Mouse (Mus musculus): Measurements from ENCODE around the gene Stat6.
A peak's percentile ranks its signal among the peaks of the same experiment; 100 is the strongest.
"Not testable (repeated sequence)": the region's sequence is repeated elsewhere in the genome, so short reads cannot be mapped to it uniquely, and the experiment has no call there.

Stat6 gene

DNA sequence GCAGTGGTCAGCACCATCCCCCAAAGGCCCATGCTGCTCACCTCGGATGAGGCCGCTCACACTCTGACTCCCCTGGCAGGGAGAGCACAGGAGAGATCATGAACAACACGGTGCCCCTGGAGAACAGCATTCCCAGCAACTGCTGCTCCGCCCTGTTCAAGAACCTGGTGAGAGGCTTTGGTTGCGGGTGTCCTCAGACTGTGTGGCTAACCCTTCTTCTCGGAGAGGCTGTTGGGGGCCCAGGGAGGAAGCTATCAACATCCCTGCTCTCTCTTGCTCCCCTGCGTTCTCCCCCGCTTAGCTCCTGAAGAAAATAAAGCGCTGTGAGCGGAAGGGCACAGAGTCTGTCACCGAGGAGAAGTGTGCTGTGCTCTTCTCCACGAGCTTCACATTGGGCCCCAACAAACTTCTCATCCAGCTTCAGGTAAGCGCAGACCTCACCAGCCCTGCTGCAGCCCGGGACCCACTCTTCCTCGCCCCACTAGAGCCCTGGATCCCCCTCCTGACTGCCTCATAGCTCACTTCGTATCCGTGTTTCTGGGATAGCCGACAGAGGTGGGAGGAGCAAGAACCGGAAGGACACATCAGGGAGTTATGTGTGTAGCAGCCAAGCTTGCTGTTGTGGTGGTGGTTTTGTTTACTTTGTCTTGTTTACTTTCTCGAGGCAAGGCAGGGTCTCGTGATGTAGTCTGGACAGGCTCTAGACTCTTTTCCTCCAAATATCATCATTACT is 10.3 kb downstream of the Stat6 start:
- no peak for DNase-seq

DNA sequence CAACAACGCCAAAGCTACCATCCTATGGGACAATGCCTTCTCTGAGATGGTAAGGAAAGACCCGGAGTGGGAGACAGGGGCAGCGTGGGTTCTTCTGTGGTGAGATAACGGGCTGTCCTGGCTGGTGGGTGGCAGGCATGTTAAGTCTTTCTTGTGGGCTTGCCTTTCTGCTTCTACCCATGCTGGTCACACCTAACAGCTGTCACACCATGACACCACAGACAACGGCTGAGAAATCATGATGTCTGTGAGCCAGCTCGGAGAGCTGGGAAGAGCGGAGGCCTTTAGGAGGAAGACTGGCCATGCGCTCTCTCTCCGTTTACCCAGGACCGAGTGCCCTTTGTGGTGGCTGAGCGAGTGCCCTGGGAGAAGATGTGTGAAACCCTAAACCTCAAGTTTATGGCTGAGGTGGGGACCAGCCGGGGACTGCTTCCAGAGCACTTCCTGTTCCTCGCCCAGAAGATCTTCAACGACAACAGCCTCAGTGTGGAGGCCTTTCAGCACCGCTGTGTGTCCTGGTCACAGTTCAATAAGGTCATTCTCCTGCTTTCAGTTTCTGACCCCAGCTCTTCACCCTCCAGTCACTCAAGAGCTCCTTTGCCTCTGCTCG is 12.3 kb downstream of the Stat6 start:
- no peak for DNase-seq

DNA sequence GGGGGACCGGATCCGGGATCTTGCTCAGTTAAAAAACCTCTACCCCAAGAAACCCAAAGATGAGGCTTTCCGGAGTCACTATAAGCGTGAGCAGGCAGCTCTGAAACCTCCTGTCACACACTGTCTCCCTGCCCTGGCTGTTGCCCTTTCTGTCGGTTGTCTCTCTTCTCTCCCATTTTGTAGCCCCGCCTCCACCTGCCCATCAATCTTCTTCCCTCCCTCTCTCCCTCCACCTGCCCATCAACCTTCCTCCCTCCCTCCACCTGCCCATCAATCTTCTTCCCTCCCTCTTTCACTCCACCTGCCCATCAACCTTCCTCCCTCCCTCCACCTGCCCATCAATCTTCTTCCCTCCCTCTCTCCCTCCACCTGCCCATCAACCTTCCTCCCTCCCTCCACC is 14.8 kb downstream of the Stat6 start:
- not testable (repeated sequence) for DNase-seq

DNA sequence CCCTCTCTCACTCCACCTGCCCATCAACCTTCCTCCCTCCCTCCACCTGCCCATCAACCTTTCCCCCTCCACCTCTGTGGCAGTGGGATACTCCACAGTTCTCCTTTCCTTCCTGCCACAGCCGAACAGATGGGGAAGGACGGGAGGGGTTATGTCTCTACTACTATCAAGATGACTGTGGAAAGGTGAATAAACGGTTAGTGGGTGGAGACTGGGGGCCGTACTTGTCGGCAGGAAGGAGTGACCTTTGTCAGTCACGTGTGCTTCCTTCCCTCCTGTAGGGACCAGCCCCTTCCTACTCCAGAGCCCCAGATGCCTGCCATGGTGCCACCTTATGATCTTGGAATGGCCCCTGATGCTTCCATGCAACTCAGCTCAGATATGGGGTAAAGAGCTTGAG is 15.3 kb downstream of the Stat6 start:
- DNase-seq: no peak

DNA sequence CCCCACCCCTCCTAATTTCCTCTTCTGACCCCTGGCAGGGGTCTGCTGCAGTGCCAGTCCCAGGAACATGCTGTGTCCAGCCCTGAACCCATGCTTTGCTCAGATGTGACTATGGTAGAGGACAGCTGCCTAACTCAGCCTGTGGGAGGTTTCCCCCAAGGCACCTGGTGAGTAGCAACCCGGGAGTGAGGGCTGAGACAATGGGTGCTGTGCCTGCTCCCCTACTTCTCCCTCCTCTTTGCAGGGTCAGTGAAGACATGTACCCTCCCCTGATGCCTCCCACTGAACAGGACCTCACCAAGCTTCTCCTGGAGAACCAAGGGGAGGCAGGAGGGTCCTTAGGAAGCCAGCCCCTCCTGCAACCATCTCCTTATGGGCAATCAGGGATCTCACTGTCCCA is 16.8 kb downstream of the Stat6 start:
- no peak for DNase-seq

DNA sequence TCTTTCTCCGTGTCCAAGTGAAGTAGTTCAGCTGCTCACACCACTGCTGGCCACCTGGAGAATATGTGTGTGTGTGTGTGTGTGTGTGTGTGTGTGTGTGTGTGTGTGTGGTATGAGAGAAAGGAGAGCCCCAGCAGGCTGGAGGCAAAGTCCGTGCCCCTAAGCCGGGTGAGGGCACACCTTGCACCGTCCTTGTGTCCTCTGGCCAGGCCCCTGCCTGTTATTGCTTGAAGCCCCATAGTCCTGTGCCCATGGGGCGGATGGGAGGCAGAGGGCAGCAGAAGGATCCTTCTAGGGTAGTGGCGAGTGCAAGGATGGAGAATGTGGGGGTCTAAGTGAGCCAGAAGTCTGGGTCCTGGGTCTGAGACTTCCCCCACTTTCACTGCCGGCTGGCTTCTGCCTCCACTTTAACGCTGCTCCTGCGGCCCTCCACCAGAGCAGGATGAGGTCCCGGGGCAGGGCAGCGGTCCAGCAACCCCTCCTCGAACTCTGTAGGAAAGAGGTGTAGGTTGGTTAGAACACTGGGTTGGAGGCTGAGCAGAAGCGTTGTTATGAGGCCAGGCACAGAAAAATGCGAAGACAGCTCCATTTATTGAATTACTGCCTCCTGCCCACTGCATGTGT is 18.6 kb downstream of the Stat6 start:
- no peak for DNase-seq

DNA sequence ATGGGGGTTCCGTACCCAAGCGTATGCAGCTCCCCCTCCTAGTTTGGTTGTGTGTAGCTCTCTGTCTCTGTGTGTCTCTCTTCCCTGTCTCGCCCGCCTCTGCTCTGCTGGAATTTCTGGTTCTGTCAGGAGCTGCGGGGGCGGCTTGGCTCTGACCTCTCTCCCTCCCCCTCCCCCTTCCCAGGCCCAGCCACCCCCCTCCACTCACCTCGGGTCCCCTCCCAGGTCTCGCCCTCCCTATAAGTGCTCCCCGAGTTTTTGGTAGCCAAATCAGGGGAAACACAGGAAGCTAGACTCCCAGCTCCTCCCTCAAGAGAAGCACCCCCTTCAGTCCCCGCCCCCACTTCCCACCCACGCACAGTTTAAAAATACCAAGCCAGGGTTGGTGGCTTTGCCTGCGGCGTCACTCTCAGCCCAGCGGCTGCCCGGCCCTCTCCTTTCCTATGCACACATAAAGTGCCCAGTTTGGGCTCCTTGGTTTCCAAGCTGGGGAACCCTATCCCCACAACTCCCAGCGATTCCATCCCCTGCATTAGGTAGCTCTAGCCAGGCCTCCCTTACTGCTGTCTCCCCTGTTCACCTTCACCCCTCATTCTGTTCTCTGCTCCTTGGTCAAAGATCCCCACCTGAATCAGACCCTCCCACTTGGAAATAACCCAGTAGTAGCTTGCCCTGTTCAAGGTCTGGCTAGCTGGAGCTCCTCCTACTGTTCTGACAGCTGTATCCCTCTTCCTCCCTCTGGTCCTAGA is 19.3 kb downstream of the Stat6 start:
- DNase-seq: peak; percentile 74

DNA sequence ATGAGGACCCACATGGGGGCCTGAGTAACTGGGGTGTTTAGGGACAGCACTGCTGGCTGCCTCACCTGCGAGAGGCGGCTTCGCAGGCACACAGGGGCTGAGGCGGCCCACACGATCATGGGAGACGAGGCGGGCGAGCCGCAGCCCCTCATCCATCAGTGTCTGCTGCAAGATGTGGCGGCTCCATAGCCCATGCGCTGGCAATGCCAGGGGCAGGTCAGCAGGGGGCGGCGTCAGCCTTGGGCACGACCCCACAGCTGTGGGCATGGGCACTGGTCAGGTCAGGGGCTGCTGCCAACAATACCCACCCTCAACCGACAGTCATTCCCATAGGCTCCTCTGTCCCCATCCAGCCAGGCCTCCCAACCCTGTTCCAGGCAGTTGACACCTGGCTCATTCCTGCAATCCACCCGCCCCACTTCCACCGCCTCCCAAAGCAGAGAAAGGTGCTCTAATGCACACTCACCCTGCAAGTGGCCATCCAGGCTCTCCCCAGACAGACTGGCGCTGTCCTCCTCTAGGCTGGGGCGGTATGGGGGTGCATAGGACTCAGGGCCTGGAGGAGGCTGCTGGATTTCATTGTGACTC is 20.0 kb downstream of the Stat6 start:
- DNase-seq: no peak

DNA sequence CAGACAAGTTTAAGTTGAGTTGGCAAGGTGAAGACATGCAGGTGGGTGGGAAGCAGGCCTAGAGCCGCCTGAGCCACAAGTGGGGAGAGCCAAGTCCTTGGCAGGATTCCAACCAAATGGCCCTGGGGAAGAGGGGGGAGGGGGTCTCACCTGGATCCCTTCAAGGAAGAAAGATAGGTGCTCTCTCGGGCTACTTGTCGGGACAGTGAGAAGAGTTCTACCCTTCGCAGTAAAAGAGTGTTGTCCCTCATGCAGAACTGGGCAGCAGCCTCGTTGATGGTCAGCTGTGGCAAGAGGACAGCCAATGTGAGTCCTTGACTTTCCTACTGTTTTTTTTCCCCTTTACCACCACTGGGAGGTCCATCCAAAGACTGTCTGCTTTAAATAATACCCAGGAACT is 20.8 kb downstream of the Stat6 start:
- DNase-seq: no peak

DNA sequence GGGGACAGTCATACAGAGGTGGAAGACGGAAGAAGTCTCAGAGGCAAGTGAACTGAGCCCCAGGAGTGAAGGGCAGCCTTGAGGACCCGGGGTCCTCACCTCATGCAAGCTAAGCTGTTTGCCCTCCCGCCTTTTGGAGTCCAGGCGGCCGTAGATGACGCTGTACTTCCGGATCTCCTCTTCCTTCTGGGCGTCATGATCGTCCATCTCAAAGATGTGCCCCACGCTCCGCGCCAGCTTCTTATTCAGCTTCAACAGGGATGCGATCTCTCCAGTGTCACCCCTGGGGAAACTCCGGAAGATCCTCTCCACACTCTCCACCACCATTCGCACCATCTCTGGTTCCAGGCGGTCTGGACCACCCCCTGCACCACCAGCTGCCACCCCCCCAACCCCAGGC is 21.4 kb downstream of the Stat6 start:
- no peak for DNase-seq

DNA sequence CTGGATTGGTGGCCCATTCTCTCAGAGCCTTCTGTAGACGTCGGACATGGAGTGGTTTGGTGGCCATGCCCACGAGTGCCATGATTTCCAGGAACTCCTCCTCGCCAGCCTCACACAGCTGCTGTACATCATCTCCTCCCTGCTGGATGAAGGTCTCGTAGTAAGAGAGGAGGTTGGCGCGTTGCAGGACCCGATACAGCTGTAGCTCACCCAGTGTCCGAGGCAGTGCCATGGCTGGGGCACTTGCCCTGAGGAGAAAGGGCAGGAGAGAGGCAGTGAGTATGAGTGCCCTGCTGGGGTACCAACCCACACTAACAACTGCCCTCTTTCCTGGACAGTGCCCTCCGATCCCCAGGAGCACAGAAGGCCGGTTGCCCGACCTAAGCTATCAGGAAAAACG is 22.1 kb downstream of the Stat6 start:
- DNase-seq: no peak

DNA sequence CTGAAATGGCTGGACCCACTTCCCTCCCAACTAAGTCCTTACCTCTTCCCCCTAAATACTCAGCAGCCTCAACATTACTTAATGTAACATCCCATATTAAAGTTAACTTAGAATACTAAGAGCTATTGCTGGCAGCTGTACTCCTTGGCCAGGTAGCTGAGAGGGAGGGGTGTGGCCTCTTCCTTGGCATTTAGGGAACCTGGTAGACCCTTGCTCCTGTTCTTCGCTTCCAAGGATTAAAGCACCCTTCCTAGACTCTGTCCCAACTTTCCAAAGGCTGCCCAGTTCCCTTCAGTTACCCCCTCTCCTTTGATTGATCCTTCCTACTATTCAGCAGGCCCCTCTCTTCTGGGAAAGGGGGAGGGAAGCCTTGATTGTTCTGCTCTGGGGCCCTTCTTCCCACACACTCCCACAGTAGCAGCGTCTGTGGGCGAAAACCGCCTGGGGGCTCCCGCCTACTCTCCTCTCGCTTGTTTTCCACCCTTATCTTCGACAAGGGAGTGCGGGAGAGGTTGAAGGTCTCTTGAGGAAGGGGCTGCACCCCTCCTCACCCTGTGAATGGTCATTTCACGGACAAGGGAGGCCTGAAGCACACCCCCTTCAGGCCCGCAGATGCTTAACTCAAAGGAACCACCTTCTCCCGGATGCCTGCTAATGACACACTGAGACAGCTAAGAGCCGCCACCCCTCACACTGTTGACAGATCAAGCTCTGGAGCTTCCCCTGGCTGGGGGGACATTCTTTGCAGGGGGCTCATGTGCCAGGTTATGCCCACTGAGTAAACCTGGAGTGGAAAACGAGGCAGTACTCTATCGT is 22.8 kb downstream of the Stat6 start:
- no peak for DNase-seq

DNA sequence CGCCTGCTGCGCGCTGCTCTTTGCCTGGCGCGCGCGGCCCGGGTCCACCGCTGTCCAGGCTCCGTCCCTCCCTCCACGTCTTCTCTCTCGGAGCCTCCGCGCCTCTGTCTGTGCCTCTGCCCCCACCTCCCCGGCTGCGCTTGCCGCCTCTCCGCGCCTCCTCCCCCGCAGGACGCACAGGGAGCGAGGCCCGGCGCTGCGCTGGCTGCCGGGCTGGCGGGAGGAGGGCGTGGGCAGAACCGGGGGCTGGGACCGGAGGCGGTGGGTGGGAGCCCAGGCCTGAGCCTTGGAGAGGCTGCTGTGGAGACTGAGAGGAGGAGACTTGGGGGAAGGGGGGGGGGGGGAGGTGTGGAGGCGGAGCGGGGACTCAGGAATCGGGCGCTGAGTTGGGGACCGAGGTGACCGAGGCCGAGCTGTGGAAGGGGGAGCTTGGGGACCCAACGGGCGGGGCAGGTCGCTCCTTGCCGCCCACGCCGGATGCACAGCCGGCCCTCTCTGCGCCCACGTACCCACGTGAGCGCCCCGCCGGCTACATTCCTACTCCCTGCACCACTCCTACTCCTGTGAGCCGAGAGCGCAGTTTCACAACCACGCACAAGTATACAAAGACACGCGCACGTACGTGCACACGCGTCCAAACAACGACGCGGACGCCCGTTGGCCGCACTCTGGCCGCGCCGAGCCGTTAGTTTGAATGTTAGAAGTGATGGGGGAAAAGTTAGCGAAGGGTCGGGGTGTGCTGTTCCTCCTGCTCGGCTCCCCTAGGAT is 23.9 kb downstream of the Stat6 start, which contains the start of gene Nemp1:
Gene Nemp1, plus strand, starts transcription at position 401 of the 768 bp plus-strand sequence.
- peak; percentile 83 for DNase-seq

DNA sequence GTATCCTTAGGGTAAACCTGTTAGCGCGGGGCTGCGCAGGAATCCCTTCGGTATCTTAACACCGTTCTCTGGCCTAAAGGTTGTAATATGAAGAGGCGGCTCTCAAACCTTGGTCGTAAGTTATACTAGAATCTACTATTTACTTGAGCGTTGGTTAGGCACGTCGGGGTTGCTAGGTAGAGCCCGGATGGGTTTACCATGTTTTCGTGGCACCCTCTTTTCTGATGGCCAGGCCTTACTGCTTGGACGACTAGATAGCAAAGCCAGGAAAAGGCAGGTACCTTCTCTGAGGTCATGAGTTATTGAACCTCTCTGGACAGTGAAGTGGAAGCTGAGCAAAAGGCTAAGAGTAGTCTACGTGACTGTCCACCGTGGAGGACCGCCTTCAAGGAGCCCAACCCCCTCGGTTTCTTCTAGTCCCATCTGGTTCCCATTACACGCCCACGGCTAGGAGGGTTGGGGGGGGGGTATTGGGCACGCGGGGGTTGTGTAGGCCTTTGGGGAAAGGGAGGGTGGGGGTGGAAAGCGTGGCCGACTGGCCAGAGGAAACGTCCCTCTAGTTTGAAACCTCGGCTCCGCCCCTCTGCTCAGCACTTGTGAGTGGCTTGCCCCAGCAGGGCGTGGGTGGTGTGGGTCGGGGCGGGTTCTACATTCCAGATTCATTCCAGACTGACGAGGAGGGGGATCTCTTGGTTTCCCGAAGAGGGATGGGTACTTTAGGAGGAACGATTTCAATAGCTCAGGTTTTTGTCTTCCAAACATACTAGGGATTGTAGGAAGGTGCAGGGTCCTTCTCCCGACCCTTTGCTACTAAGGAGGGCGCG is 24.7 kb downstream of the Stat6 start:
- DNase-seq: peak; percentile 77

DNA sequence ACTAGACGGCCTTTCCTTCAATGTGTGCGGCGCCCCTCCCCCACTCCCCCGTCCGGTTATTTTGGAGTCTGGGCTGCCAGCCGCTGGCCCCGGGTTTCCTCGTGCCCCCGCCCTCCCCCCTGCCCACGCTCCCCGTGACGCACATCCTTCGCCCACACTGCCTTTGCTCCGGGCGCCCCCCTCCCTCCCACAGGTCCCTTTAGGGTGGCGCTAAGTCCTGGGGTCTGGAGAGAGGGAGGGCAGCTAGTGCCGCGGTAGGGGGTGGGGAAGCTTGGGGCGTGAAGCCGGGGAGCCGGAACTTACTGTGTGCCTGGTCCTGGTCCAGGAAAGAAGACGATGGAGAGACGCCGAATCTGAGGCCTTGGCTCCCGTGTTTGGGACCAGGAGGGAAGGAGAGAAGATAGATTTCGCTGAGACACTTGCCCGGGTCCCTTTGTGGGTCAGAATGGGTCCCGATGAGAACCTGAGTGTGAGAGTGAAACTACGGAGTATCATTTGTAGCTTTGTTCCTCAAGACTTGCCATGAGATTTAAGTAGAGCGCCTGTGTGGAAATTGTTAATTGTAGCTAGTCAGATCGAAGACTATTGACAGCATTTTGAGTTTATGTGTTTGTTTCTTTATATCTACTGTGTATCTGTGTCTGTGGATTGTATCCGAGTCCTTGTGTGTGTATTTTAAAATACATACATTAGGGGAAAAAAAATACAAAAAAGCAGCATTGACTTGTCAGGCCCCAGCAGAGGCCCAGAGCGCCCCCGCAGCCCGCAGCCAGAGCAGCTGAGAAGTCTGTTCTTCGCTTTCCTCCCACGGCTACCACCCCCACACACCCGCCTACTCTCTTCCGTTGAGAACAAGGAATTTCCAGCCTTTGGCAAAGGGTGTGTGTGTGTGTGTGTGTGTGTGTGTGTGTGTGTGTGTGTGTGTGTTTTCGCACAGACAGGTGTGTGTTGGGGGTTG is 25.6 kb downstream of the Stat6 start, which contains the start of gene Nab2:
Gene Nab2, minus strand, starts transcription at position 476 of the 958 bp plus-strand sequence.
- DNase-seq: peak; percentile 90

DNA sequence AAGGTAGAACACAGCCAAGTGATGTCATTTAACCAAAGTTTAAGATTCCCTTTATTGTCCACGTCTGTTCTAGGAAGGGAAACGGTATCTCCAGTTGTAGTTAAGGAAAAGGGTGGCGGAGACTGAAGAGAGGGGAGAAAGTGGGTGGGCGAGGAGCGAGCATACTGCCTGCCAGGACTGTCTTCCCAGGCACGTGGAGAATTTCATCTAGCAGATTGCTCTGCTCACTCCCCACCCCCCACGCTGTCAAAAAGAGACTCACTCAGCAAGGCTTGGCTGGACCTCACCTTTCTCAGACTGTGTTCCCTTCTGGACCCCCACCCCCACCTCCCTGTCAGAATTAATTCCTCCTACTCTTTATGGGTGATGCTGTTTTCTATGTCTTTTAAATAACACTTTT is 26.4 kb downstream of the Stat6 start:
- DNase-seq: peak; percentile 70

DNA sequence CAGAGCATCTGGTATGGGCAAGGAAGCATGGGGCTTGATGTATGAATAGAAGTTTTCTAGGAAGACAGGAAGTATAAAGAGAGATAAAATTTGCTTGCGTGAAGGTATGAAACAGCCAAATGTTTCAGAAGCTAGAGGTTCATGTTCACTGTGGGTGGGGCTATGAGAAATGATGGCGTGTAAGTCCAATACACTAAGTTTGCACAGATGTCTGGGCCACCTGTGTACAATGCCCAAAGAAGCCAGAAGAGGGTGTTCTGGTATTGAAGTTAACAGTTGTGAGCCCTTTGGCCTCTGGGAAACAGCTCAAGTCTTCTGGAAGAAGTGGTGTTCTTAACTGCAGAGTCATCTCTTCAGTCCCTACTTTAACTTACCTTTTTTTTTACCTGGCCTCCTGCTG is 27.4 kb downstream of the Stat6 start:
- no peak for DNase-seq

DNA sequence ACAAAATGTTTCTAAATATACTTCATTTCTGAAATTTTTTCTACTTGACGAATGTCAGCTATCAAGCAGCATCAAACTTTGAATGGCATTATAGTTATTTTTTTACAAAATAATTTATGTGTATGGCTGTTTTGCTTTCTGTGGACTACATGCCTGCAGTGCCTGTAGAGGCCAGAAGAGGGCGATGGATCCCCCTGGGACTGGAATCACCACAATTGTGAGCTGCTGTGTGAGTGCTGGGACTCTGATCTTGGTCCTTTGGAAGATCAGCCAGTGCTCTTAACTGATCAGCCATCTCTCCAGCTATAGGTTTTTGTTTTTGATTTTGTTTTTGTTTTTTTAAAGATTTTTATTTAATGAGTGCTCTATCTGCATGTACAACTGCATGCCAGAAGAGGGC is 28.5 kb downstream of the Stat6 start:
- DNase-seq: no peak

DNA sequence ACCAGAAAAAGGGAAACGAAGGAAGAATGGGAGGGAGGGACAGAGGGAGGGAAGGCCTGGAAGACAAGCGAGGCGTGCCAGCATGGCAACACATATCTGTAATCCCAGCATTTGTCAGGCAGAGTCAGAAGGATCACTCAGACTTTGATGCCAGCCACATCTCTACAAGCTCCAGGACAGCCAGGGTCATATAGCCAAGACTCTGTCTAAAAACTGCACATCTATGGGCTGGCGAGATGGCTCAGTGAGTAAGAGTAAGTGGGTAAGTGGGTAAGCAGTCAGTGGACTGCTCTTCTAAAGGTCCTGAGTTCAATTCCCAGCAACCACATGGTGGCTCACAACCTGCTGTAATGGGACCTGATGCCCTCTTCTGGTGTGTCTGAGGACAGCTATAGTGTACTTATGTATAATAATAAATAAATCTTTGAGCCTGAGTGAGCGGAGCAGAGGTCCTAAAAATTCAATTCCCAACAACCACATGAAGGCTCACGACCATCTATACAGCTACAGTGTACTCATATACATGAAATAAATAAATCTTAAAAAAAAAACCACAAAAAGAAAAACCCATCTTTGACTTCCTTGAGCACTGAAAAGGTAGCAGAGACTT is 31.4 kb downstream of the Stat6 start:
- no peak for DNase-seq
